Mouse (Mus musculus) heart, embryonic 10.5 days (tissue): ENCODE results near the gene Pnpla8. TPM values are rescaled to one million over a fixed set of nuclear protein-coding genes. Genes with fewer than 3 reads are reported as not detected.

Source experiments
- DNase-seq: peaks from one replicate; pipeline ENCODE4 v3.0.0-alpha.2; 2017; ENCODE audit warnings: low spot score
- H3K27ac ChIP-seq: fragments of 300-500 bp; sonication (generic); 2 replicates; pipeline ENCODE4 v1.5.1; 2016; ENCODE audit warnings: mild to moderate bottlenecking
- H3K27me3 ChIP-seq: fragments of 300-500 bp; sonication (generic); 2 replicates; pipeline ENCODE4 v1.6.1; 2016; ENCODE audit warnings: mild to moderate bottlenecking; ENCODE audit not compliant: poor library complexity, insufficient read depth, severe bottlenecking
- H3K36me3 ChIP-seq: fragments of 300-500 bp; sonication (generic); 2 replicates; pipeline ENCODE4 v1.6.1; 2016; ENCODE audit warnings: mild to moderate bottlenecking, moderate library complexity
- H3K4me1 ChIP-seq: fragments of 300-500 bp; sonication (generic); 2 replicates; pipeline ENCODE4 v1.6.1; 2016; ENCODE audit warnings: mild to moderate bottlenecking
- H3K4me3 ChIP-seq: fragments of 300-500 bp; sonication (generic); 2 replicates; pipeline ENCODE4 v1.5.1; 2016; ENCODE audit warnings: mild to moderate bottlenecking, moderate library complexity
- H3K9me3 ChIP-seq: fragments of 300-500 bp; sonication (generic); 2 replicates; pipeline ENCODE4 v1.6.1; 2016; ENCODE audit warnings: mild to moderate bottlenecking, moderate library complexity
- WGBS: fragments of 180-500 bp; shearing (Covaris S2); methylation state at CpG from one replicate; pipeline ENCODE4 v1.1.7; 2016; 5-methylcytosine and 5-hydroxymethylcytosine counted together
- microRNA-seq: library from miRNA; unstranded; fragments of <30 nt; microRNA quantifications from one replicate; pipeline ENCODE4, GENCODE M21; 2017
- polyA plus RNA-seq: library from polyadenylated mRNA; unstranded; fragments of >200 nt; fragmentation: Nextera tagmentation; extraction: Ambion mirVana; gene quantifications from 2 replicates; pipeline ENCODE4 v1.2.1, GENCODE M21; 2016

Pnpla8 gene
- polyA plus RNA-seq, 1 experiment from 2014 or later: 48.8 TPM

DNA sequence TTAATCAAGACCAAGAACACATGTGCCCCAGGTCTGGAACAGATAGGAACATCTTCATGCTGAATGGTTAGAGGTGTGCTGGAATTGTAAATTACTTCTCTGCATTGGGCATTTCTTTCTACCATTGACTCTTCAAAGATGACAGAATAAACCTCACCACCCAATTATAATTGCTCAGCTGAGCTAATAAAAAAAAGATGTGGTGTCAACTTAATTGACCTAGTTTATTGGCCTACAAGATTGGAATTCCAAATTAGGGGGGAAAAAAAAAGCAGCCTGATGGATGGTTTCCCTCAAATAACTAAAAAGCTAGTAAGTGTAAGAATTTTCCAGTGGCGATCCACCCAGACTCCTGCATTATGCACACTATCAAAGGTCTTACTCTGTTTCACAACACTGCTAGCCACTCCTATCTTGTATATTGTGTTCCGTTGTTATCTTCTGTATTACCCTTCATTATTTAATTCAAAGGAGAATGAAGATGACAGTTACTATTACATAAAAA lies 116.0 kb downstream of the Pnpla8 start:
- Histone ChIP-seq H3K4me3 (no peak overlapping the region), H3K27ac (no peak overlapping the region), H3K27me3 (peaks cover under 1% of the 10 kb centered on the region; the same call in 1 of the 2 replicates), H3K4me1 (no peaks in the 10 kb centered on the region), H3K36me3 (no peaks in the 10 kb centered on the region), H3K9me3 (no peaks in the 10 kb centered on the region)
- 85% methylated on average over 2 of the region's 2 CpGs for WGBS
- DNase-seq: no peak

- DNase-seq: no peak
Measured at GRCm38 (mm10) chr12:44338195-44338622, 117.0 kb downstream of the Pnpla8 start.

DNA sequence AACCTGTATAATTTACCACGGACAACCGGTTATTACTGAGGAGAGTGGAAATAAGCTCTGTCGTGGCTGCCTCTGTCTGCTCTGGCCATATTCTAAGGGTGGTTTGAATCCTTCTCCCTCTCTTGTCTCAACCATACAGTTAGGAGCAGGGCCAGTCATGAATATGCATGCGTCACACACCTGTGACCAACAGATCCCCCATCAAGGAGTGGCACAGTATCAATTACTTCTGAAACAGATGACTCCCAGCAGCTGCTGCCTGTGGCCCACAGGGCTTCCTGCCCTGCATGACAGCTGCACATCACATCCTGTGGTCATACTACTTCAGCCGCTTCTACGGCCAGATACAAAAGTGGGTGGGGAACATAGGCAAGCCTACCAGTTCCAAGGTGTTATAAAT lies 122.9 kb downstream of the Pnpla8 start:
- no peaks in the 10 kb centered on the region for H3K36me3 ChIP-seq
- no peaks in the 10 kb centered on the region for H3K27me3 ChIP-seq
- no peak overlapping the region for H3K27ac ChIP-seq
- H3K4me1 ChIP-seq: no peaks in the 10 kb centered on the region
- no peaks in the 10 kb centered on the region for H3K9me3 ChIP-seq
- WGBS: 69% methylated on average over 6 of the region's 6 CpGs
- DNase-seq: no peak
- H3K4me3 ChIP-seq: no peak overlapping the region

More at GRCm38 (mm10) chr12:44338195-44338622, 117.0 kb downstream of the Pnpla8 start:
- Histone ChIP-seq H3K4me3 (no peak overlapping the region), H3K9me3 (no peaks in the 10 kb centered on the region), H3K36me3 (no peaks in the 10 kb centered on the region), H3K27ac (no peak overlapping the region), H3K4me1 (no peaks in the 10 kb centered on the region), H3K27me3 (no peaks in the 10 kb centered on the region)
- 64% methylated on average over 8 of the region's 8 CpGs for WGBS

DNA sequence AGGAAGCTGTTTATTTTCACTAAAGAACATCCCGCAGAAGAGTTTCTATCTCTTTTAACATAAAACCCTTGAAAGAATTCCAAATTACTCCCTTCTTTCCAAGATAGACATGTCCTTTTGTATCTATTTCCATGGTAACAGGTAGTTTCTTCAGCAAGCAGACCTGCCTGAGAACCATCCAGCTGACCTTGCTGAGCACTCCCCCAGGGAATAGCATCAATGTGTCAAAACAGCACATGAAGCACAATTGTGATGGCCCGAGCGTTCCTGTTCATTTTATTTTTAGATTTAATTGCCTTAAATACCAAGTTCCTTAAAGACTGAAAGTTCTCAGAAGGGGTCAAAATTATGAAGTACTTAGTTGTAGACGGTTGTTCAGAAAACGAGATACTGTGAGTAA lies 124.1 kb downstream of the Pnpla8 start:
- Histone ChIP-seq H3K27me3 (no peaks in the 10 kb centered on the region), H3K4me3 (no peak overlapping the region), H3K27ac (no peak overlapping the region), H3K9me3 (no peaks in the 10 kb centered on the region), H3K36me3 (no peaks in the 10 kb centered on the region), H3K4me1 (no peaks in the 10 kb centered on the region)
- 69% methylated on average over 5 of the region's 5 CpGs for WGBS
- DNase-seq: no peak

DNA sequence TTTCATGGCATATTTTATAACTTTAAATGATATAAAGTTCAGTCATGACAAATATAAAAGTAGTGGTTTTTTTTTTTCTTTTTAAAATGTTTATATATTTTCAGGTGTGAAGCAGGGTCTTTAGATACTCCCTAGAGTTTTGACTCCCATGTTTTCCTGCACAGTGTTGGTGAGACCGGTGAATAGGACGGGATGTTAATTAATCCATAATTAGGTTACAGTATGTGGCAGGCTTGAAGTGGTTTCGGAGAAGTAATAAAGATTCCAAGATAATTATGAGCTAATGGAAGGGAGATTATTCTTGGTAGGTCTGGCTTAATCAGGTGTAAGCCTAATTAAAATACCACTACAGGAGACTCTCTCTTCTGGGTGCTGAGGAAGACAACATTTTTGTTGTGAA lies 125.0 kb downstream of the Pnpla8 start:
- H3K27me3 ChIP-seq: no peaks in the 10 kb centered on the region
- H3K36me3 ChIP-seq: no peaks in the 10 kb centered on the region
- H3K27ac ChIP-seq: no peak overlapping the region
- no peak for DNase-seq
- WGBS: 71% methylated on average over 3 of the region's 3 CpGs
- H3K4me3 ChIP-seq: no peak overlapping the region
- no peaks in the 10 kb centered on the region for H3K4me1 ChIP-seq
- H3K9me3 ChIP-seq: no peaks in the 10 kb centered on the region

DNA sequence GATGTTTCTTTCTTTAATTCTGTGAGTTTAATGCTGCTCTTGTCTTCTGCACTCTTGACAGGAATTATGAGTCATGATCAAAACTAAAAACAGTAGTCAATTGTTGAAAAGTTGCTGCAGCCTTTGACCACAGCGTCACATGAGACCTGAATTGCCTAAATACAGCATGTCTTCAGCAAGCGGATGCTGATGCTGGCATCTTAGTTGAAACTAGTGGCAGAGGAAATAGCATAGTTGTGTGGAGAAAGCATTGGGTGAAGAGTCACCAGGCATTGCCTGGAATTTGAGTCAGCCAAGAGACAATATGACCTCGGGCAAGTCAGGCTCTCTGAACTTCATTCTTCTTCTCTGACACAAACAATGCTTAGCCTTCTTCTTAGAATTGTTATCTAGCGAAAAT lies 133.9 kb downstream of the Pnpla8 start:
- Histone ChIP-seq H3K9me3 (no peaks in the 10 kb centered on the region), H3K4me3 (no peak overlapping the region), H3K27ac (no peak overlapping the region), H3K27me3 (no peaks in the 10 kb centered on the region), H3K36me3 (no peaks in the 10 kb centered on the region), H3K4me1 (no peaks in the 10 kb centered on the region)
- WGBS: 76% methylated on average over 4 of the region's 4 CpGs
- DNase-seq: no peak

DNA sequence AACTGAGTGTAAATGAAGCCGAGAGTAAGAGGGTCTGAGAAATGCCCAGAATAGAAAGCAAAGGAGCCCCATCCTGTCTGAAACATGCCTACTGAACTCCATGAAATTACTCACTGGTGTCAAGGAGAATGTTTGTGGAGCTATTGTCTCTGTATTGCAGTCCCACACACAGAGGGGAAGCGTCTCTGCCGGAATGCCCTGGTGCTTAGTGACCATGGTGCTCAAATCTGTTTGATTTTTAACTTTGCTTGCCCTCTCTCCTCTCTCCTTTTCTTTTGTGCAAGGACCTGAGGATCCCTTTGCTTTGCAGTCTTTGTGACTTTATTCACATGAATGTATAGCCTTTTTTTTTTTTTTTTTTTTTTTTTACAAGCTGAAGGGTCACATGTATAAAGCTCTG lies 136.3 kb downstream of the Pnpla8 start:
- H3K27ac ChIP-seq: no peak overlapping the region
- H3K27me3 ChIP-seq: no peaks in the 10 kb centered on the region
- no peaks in the 10 kb centered on the region for H3K4me1 ChIP-seq
- WGBS: 66% methylated on average over 3 of the region's 3 CpGs
- no peaks in the 10 kb centered on the region for H3K36me3 ChIP-seq
- DNase-seq: no peak
- H3K4me3 ChIP-seq: no peak overlapping the region
- no peaks in the 10 kb centered on the region for H3K9me3 ChIP-seq

- DNase-seq: no peak
- WGBS: 93% methylated on average over 1 of the region's 1 CpGs
- Histone ChIP-seq H3K27me3 (no peaks in the 10 kb centered on the region), H3K36me3 (no peaks in the 10 kb centered on the region), H3K4me1 (no peaks in the 10 kb centered on the region), H3K27ac (no peak overlapping the region), H3K4me3 (no peak overlapping the region), H3K9me3 (no peaks in the 10 kb centered on the region)
Measured at GRCm38 (mm10) chr12:44357881-44358280, 136.7 kb downstream of the Pnpla8 start.

GRCm38 (mm10) chr12:44371076-44371710 lies 150.0 kb downstream of the Pnpla8 start:
- no peak for DNase-seq
- no peak overlapping the region for H3K4me3 ChIP-seq
- H3K9me3 ChIP-seq: no peaks in the 10 kb centered on the region
- no peaks in the 10 kb centered on the region for H3K27me3 ChIP-seq
- no peaks in the 10 kb centered on the region for H3K36me3 ChIP-seq
- H3K27ac ChIP-seq: no peak overlapping the region
- 75% methylated on average over 3 of the region's 3 CpGs for WGBS
- no peaks in the 10 kb centered on the region for H3K4me1 ChIP-seq

Small RNAs within 50 kb of the gene (microRNA-seq; reads per million reads assigned to microRNA genes)
- 1.0 reads per million for gene Mir5627

Other genes starting within 250 kb of the Pnpla8 start
- 23.1 and 23.2 TPM in 2 replicates for gene Dnajb9, start 11.0 kb upstream of the Pnpla8 start, polyA plus RNA-seq
- 0.94 and 1.2 TPM in 2 replicates for gene Nrcam, start 107.5 kb downstream of the Pnpla8 start, polyA plus RNA-seq